Mouse (Mus musculus): ENCODE measurements around the gene Nphp3. TPM values are rescaled to one million over a fixed set of nuclear protein-coding genes. Genes with fewer than 3 reads are reported as not detected.

Gene Nphp3
- polyA plus RNA-seq, 1 experiment from 2014 or later, result 1.00 TPM

GRCm38 (mm10) chr9:104051028-104051427 lies 48.7 kb downstream of the Nphp3 start:
- Histone ChIP-seq H3K9me3 (ENCODE audit: low read length) (no peaks in the 10 kb centered on the region), H3K36me3 (replicated peaks; ENCODE audit: insufficient read depth, low read length) (peaks cover 75% of the 10 kb centered on the region), H3K27ac (ENCODE audit: low read depth) (no peak overlapping the region), H3K4me3 (ENCODE audit: low read depth, low read length) (no peak overlapping the region), H3K27me3 (ENCODE audit: insufficient read depth, low read length) (no peaks in the 10 kb centered on the region), H3K4me1 (ENCODE audit: insufficient read depth) (no peaks in the 10 kb centered on the region), H3K4me2 (ENCODE audit: low read depth, low read length) (no peak overlapping the region), H3K9ac (replicated peaks) (no peak overlapping the region)
- DNase-seq (no peak), ATAC-seq (no peak)
- TF ChIP-seq EP300 (IDR thresholded peaks at IDR 0.05; ENCODE audit: low read depth) (no peak), CTCF (IDR thresholded peaks at IDR 0.05; ENCODE audit: low read depth) (no peak)
- WGBS (ENCODE audit: insufficient replicate concordance), result 89% methylated on average over 6 of the region's 6 CpGs

DNA sequence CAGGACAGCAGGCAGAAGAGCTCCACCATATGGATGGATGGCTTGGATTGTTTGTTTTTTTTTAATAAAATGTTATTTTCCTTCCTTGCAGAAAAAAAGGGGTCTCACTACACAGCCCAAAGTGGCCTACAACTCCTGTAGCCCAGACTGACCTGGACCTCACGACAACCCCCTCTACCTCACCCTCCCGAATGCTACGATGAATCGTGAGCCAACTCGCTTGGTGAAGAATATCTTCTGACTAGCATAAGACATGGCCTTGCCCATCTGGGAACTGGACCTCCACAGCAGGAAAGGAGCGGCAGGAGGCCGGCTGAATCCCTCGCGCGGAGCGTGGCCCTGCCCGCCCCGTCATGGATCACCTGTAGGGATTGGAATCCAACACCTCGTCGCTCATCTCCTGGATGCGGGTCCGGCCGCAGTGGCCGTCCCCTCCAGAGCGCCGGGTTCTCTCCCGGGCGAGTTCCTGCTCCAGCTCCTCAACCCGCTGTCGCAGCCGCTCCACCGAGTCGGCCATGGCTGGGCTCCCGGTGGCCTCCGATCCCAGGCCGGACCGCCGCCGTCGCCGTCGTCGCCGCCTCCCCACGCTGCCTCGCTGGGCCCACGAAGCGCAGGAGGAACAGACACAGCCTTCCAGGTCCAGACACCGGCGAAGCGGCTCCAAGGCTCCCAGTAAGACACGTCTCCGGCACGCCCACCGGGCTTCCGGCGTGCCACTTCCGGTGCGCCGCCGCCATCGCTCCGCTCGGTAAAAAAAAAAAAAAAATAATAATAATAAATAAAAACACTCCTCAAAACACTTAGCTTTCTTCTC lies 60.3 kb downstream of the Nphp3 start, which contains the start of gene Uba5:
Uba5 (minus strand) TSS at position 705 of the 814 bp plus-strand sequence.
- no peaks in the 10 kb centered on the region for H3K9me3 ChIP-seq (ENCODE audit: low read length)
- under 1% methylated on average over 48 of the region's 59 CpGs for WGBS (ENCODE audit: insufficient replicate concordance)
- ATAC-seq, result peak; percentile 65

GRCm38 (mm10) chr9:104063244-104063961 lies 61.1 kb downstream of the Nphp3 start, which contains the start of gene Acad11:
Acad11 (plus strand) TSS chr9:104063377.
- DNase-seq (peak; percentile 89), ATAC-seq (peak; percentile 94)
- no peaks in the 10 kb centered on the region for H3K27me3 ChIP-seq (ENCODE audit: insufficient read depth, low read length)
- peak within 1 kb of the TSS; percentile 92 for H3K9ac ChIP-seq (replicated peaks)
- peaks cover 11% of the 10 kb centered on the region; the same call in 1 of the 2 replicates for H3K4me1 ChIP-seq (ENCODE audit: insufficient read depth)
- H3K4me3 ChIP-seq (ENCODE audit: low read depth, low read length), result peak within 1 kb of the TSS; percentile 99
- TF ChIP-seq EP300 (IDR thresholded peaks at IDR 0.05; ENCODE audit: low read depth), result no peak
- no peak for TF ChIP-seq CTCF (IDR thresholded peaks at IDR 0.05; ENCODE audit: low read depth)
- peak within 1 kb of the TSS; percentile 80 for H3K27ac ChIP-seq (ENCODE audit: low read depth)
- peaks cover 16% of the 10 kb centered on the region for H3K36me3 ChIP-seq (replicated peaks; ENCODE audit: insufficient read depth, low read length)
- WGBS (ENCODE audit: insufficient replicate concordance), result under 1% methylated on average over 26 of the region's 30 CpGs
- no peaks in the 10 kb centered on the region for H3K9me3 ChIP-seq (ENCODE audit: low read length)
- peak within 1 kb of the TSS; percentile 96 for H3K4me2 ChIP-seq (ENCODE audit: low read depth, low read length)

More for the DNA sequence above, 60.3 kb downstream of the Nphp3 start, which contains the start of gene Uba5:
- TF ChIP-seq CTCF (IDR thresholded peaks at IDR 0.05; ENCODE audit: low read depth) (no peak), EP300 (IDR thresholded peaks at IDR 0.05; ENCODE audit: low read depth) (no peak)
- DNase-seq, result peak; percentile 78
- Histone ChIP-seq H3K4me1 (ENCODE audit: insufficient read depth) (peaks cover 11% of the 10 kb centered on the region; the same call in 1 of the 2 replicates), H3K9ac (replicated peaks) (peak within 1 kb of the TSS; percentile 92), H3K27ac (ENCODE audit: low read depth) (peak within 1 kb of the TSS; percentile 80), H3K4me2 (ENCODE audit: low read depth, low read length) (peak within 1 kb of the TSS; percentile 96), H3K36me3 (replicated peaks; ENCODE audit: insufficient read depth, low read length) (peaks cover 21% of the 10 kb centered on the region), H3K27me3 (ENCODE audit: insufficient read depth, low read length) (no peaks in the 10 kb centered on the region), H3K4me3 (ENCODE audit: low read depth, low read length) (peak within 1 kb of the TSS; percentile 99)

GRCm38 (mm10) chr9:104064571-104064970 lies 62.2 kb downstream of the Nphp3 start:
- Histone ChIP-seq H3K4me3 (ENCODE audit: low read depth, low read length) (peak overlapping the region; percentile 99), H3K27me3 (ENCODE audit: insufficient read depth, low read length) (no peaks in the 10 kb centered on the region), H3K9me3 (ENCODE audit: low read length) (no peaks in the 10 kb centered on the region), H3K9ac (replicated peaks) (peak overlapping the region; percentile 92), H3K4me1 (ENCODE audit: insufficient read depth) (peaks cover 11% of the 10 kb centered on the region; the same call in 1 of the 2 replicates), H3K4me2 (ENCODE audit: low read depth, low read length) (peak overlapping the region; percentile 48), H3K27ac (ENCODE audit: low read depth) (peak overlapping the region; percentile 80), H3K36me3 (replicated peaks; ENCODE audit: insufficient read depth, low read length) (peaks cover 12% of the 10 kb centered on the region)
- DNase-seq (no peak), ATAC-seq (no peak)
- WGBS (ENCODE audit: insufficient replicate concordance), result 8% methylated on average over 1 of the region's 1 CpGs
- TF ChIP-seq EP300 (IDR thresholded peaks at IDR 0.05; ENCODE audit: low read depth) (peak; percentile 13; the same call in 1 of the 2 replicates), CTCF (IDR thresholded peaks at IDR 0.05; ENCODE audit: low read depth) (no peak)

- Histone ChIP-seq H3K4me2 (ENCODE audit: low read depth, low read length) (no peak overlapping the region), H3K9me3 (ENCODE audit: low read length) (no peaks in the 10 kb centered on the region), H3K4me1 (ENCODE audit: insufficient read depth) (peaks cover 7% of the 10 kb centered on the region), H3K27ac (ENCODE audit: low read depth) (peak overlapping the region; percentile 81), H3K9ac (replicated peaks) (no peak overlapping the region), H3K4me3 (ENCODE audit: low read depth, low read length) (no peak overlapping the region), H3K36me3 (replicated peaks; ENCODE audit: insufficient read depth, low read length) (0 out of 2 replicates have a peak, but pooled peaks cover 3% of the 10 kb centered on the region), H3K27me3 (ENCODE audit: insufficient read depth, low read length) (no peaks in the 10 kb centered on the region)
- whole genome bisulfite sequencing (ENCODE audit: insufficient replicate concordance), result 43% methylated on average over 4 of the region's 4 CpGs
- TF ChIP-seq CTCF (IDR thresholded peaks at IDR 0.05; ENCODE audit: low read depth), result no peak
- no peak for TF ChIP-seq EP300 (IDR thresholded peaks at IDR 0.05; ENCODE audit: low read depth)
- DNase-seq, result no peak
- ATAC-seq, result no peak
Observed at GRCm38 (mm10) chr9:104070241-104070640, 67.9 kb downstream of the Nphp3 start.
